Mouse (Mus musculus) C2C12 (cell line): ENCODE results near the gene Pla2g3. TPM values are rescaled to one million over a fixed set of nuclear protein-coding genes. Genes with fewer than 3 reads are reported as not detected.

Experiments used
- H3K27me3 ChIP-seq: one replicate; pipeline ENCODE4 v1.6.1; 2011; ENCODE audit not compliant: control insufficient read depth, insufficient read depth, insufficient read length
- H3K36me3 ChIP-seq: one replicate; pipeline ENCODE4 v1.6.1; 2011; ENCODE audit not compliant: control insufficient read depth, insufficient read depth
- H3K4me3 ChIP-seq: one replicate; pipeline ENCODE4 v1.5.1; 2011; ENCODE audit warnings: mild to moderate bottlenecking, control low read depth; ENCODE audit not compliant: poor library complexity, insufficient read depth, severe bottlenecking
- H3K79me2 ChIP-seq: one replicate; pipeline ENCODE4 v1.6.1; 2011; ENCODE audit not compliant: control insufficient read depth, insufficient read depth
- H3K79me3 ChIP-seq: one replicate; pipeline ENCODE4 v1.6.1; 2011; ENCODE audit warnings: low read depth, control low read depth
- H3ac ChIP-seq: one replicate; pipeline ENCODE3; 2011; ENCODE audit warnings: low read depth; ENCODE audit not compliant: control insufficient read depth, insufficient read length
- CEBPB ChIP-seq: IDR thresholded peaks from one replicate; pipeline ENCODE4 v1.6.1; 2011; ENCODE audit warnings: low read depth, mild to moderate bottlenecking, control low read depth, moderate library complexity
- CTCF ChIP-seq: IDR thresholded peaks from one replicate; pipeline ENCODE4 v1.5.1; 2011; ENCODE audit not compliant: control insufficient read depth, insufficient read depth, insufficient read length
- FOSL1 ChIP-seq: IDR thresholded peaks from one replicate; pipeline ENCODE4 v1.8.0; 2011; ENCODE audit warnings: mild to moderate bottlenecking, low read length; ENCODE audit not compliant: poor library complexity, insufficient read depth, severe bottlenecking
- MAX ChIP-seq: IDR thresholded peaks from one replicate; pipeline ENCODE4 v1.6.1; 2011; ENCODE audit warnings: mild to moderate bottlenecking, control low read depth
- MYOD1 ChIP-seq: IDR thresholded peaks from one replicate; pipeline ENCODE4 v1.6.1; 2011; ENCODE audit warnings: low read depth; ENCODE audit not compliant: control insufficient read depth, insufficient read length
- MYOG ChIP-seq: IDR thresholded peaks from one replicate; pipeline ENCODE4 v1.6.1; 2011; ENCODE audit not compliant: control insufficient read depth, insufficient read length; ENCODE audit errors: extremely low read depth
- USF1 ChIP-seq: IDR thresholded peaks from one replicate; pipeline ENCODE4 v1.6.1; 2011; ENCODE audit warnings: low read depth, mild to moderate bottlenecking, control low read depth, moderate library complexity
- polyA plus RNA-seq: library from polyadenylated mRNA; unstranded; fragments of >200 nt; fragmentation: generic; extraction: Trizol; gene quantifications from one replicate; pipeline ENCODE4 v1.2.1, GENCODE M21; 2012; ENCODE audit warnings: missing spikeins

Pla2g3 gene
- polyA plus RNA-seq, 1 experiment, result 0.21 TPM

DNA sequence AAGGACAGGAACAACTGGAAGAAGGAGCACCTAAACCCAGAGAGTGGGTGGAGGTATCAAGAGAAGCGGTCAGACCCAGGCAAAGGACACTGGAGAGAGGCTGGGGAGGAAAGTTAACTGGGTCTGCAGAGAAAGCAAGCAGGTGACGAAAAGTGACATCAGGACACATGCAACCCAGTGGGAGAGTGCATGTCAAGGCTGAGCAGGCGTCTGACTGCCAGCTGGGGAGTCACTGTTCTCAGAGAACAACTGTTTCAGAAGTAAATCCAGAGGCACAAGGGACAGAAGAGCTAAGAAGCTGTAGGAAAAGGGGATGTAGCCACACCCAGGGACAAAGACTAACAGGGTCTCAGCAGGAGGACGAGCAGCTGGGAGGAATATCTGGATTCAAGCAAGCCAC is 37.5 kb downstream of the Pla2g3 start:
- Histone ChIP-seq H3K27me3 (no peaks in the 10 kb centered on the region), H3ac (no peak overlapping the region), H3K79me2 (no peaks in the 10 kb centered on the region), H3K36me3 (peaks cover 95% of the 10 kb centered on the region), H3K4me3 (no peak overlapping the region), H3K79me3 (no peaks in the 10 kb centered on the region)
- TF ChIP-seq CTCF (no peak), USF1 (no peak), MYOG (no peak), CEBPB (no peak), MAX (no peak), FOSL1 (no peak), MYOD1 (no peak)

DNA sequence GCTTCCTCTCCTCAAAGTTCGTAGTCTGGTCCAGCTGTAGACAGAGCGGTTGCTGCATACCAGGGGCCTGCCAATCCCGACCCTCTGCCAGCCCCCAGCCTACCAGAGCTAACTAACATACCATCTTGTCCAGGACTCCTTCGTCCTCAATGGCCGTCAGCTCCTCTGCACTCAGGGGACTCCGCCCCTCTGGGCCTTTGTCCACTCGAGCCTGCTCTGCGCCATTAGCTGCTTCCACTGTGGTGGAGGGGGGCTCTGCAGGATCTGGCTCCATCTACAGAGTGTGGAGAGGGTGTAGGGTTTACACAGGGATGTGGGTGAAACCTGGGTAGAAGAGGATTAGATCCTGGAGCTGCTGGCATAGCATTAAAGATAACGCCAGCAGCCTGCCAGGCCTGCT is 38.1 kb downstream of the Pla2g3 start:
- H3K27me3 ChIP-seq, result no peaks in the 10 kb centered on the region
- peaks cover 96% of the 10 kb centered on the region for H3K36me3 ChIP-seq
- no peaks in the 10 kb centered on the region for H3K79me3 ChIP-seq
- H3ac ChIP-seq, result no peak overlapping the region
- H3K4me3 ChIP-seq, result no peak overlapping the region
- no peaks in the 10 kb centered on the region for H3K79me2 ChIP-seq
- no peak for TF ChIP-seq MAX
- TF ChIP-seq MYOD1, result no peak
- TF ChIP-seq MYOG, result no peak
- TF ChIP-seq CEBPB, result no peak
- no peak for TF ChIP-seq FOSL1
- TF ChIP-seq USF1, result no peak
- TF ChIP-seq CTCF, result no peak

DNA sequence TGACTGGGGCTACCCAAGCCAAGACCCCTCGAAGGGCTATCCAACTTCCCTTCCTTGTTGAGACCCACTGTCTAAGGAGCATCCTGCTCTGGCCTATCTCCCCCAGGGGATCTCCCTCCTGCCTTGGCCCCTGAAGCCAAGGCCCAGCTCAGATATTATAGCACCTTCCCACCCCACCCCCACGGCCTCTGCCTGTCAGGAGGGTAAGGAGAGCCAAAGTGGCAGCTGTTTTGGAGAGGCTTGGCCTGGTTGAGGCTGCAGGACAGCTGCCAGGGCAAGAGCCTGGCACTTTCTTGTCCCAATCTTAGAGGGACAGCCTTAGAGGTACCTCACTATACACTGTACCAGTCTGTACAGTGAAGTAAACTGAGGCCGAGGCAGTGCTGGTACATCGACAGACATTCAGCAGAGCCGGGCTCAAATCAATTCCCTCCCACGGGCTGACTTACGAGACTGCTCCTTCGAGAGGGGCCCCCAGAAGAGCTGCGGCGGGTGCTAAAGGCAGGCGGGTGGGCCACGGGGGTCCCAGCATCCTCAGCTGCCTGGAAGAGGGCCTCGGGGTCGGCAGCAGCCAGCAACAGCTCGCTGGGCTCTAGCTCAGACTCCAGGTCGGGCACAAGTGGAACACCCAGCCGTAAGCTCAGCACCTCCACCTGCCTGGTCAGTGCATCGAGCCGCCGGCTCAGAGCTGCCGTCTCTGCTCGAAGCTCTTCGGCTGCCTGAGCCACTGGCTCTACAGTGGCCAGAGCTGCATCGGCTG is 39.1 kb downstream of the Pla2g3 start:
- Histone ChIP-seq H3K79me3 (no peaks in the 10 kb centered on the region), H3K27me3 (no peaks in the 10 kb centered on the region), H3K79me2 (no peaks in the 10 kb centered on the region), H3ac (no peak overlapping the region), H3K36me3 (peaks cover 98% of the 10 kb centered on the region), H3K4me3 (no peak overlapping the region)
- no peak for TF ChIP-seq MYOG
- TF ChIP-seq FOSL1, result no peak
- no peak for TF ChIP-seq MAX
- TF ChIP-seq CEBPB, result no peak
- TF ChIP-seq CTCF, result no peak
- TF ChIP-seq MYOD1, result no peak
- no peak for TF ChIP-seq USF1

GRCm38 (mm10) chr11:3527766-3528165 is 39.7 kb downstream of the Pla2g3 start:
- Histone ChIP-seq H3K36me3 (peaks cover 98% of the 10 kb centered on the region), H3K79me3 (no peaks in the 10 kb centered on the region), H3K4me3 (no peak overlapping the region), H3K27me3 (no peaks in the 10 kb centered on the region), H3ac (no peak overlapping the region), H3K79me2 (no peaks in the 10 kb centered on the region)
- TF ChIP-seq CTCF (no peak), CEBPB (no peak), MYOG (no peak), USF1 (no peak), FOSL1 (no peak), MYOD1 (no peak), MAX (no peak)

GRCm38 (mm10) chr11:3528208-3528607 is 40.1 kb downstream of the Pla2g3 start:
- Histone ChIP-seq H3K27me3 (no peaks in the 10 kb centered on the region), H3K79me3 (no peaks in the 10 kb centered on the region), H3K79me2 (no peaks in the 10 kb centered on the region), H3ac (no peak overlapping the region), H3K36me3 (peaks cover 98% of the 10 kb centered on the region), H3K4me3 (no peak overlapping the region)
- no peak for TF ChIP-seq CEBPB

GRCm38 (mm10) chr11:3529476-3530252 is 41.6 kb downstream of the Pla2g3 start:
- Histone ChIP-seq H3K27me3 (no peaks in the 10 kb centered on the region), H3K79me2 (no peaks in the 10 kb centered on the region), H3ac (no peak overlapping the region), H3K36me3 (peaks cover 99% of the 10 kb centered on the region), H3K4me3 (no peak overlapping the region), H3K79me3 (no peaks in the 10 kb centered on the region)
- no peak for TF ChIP-seq FOSL1
- no peak for TF ChIP-seq MYOG
- no peak for TF ChIP-seq CEBPB
- no peak for TF ChIP-seq USF1
- TF ChIP-seq MYOD1, result no peak
- no peak for TF ChIP-seq MAX
- no peak for TF ChIP-seq CTCF
